Mouse (Mus musculus): Measurements from ENCODE around the gene Fgfr1op2.
A peak's percentile ranks its signal among the peaks of the same experiment; 100 is the strongest.

Gene Fgfr1op2

DNA sequence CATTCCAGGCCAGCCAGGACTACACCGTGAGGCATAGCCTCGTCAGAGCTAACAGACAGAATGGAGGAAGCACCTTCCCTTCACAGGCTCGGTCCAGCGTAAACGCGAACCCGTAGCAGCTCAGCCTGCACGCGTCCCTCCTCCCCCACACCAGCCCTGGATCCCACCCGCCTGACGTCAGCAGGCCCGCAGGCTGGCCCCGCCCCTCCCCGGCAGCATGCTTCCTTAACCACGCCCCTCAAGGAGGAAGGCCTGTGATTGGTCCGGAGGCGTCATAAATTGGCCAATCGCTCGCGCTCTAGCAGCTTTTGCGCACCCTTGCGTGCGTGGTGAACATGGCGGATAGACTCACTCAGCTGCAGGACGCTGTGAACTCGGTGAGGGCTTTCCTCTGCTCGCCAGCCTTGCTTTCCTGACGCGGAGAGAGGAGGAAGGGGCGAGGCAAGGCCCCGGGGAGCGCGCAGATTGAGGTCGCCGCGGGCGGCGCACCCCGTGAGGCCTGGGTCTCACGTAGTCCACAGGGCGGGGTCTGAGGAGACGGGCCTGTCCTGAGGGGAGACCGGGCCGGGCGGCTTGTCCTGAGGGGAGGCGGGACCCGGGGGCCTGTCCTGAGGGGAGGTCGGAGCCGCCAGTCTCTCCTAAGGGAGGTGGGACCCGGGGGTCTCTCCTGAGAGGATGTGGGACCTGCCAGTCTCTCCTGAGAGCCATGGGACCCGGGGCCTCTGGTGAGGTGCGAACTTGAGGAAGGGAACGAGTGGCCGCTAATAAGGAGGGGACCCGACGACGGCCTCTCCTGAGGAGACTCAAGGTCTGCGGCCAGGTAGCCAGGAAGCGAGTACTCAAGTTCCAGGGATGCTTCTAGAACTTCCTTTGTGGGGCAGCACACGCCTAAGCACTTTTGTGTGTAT is 65.5 kb downstream of the Fgfr1op2 start, which contains the start of the genes Med21 and Tm7sf3:
Gene Med21 (plus strand): TSS at position 272 of the 908 bp plus-strand sequence.
Gene Tm7sf3 (minus strand): TSS at position 549 of the 908 bp plus-strand sequence.
- peak; percentile 95 for DNase-seq (ENCODE audit: low spot score)

DNA sequence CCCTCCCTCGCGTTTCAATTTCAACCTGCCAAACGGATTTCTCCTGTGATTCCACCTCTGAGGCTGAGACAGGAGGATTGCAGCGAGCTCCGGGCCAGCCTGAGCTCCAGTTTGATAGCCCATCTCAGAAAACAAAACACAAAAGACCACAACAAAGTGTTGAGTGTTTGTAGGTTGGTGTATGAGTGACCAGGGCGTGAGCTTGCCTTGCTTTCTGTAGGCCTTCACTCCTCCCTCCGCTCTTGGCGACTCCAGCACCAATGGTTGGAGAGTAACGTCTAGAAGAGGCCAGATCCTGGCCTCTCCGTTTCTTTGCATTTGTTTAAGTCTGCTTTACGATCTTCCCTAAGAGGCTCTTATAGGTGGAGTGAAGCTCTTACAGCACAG is 66.2 kb downstream of the Fgfr1op2 start:
- DNase-seq (ENCODE audit: low spot score): no peak
